Mouse (Mus musculus) intestine, postnatal 0 days (tissue): Measurements from ENCODE around the gene Nfix. TPM values are rescaled to one million over a fixed set of nuclear protein-coding genes. Genes with fewer than 3 reads are reported as not detected.

Source experiments
- ATAC-seq: fragments of 200-750 bp; cut with Nextera tagmentation; 2 replicates; pipeline ENCODE4 v1.8.0; 2017; ENCODE audit warnings: mild to moderate bottlenecking, moderate TSS enrichment, moderate library complexity
- H3K27ac ChIP-seq: fragments of 300-500 bp; sonication (generic); 2 replicates; pipeline ENCODE4 v1.5.1; 2014; ENCODE audit warnings: mild to moderate bottlenecking, low read depth, low read length, moderate library complexity
- H3K27me3 ChIP-seq: fragments of 300-500 bp; sonication (generic); replicated peaks from 2 replicates; pipeline ENCODE4 v1.6.1; 2014; ENCODE audit warnings: low read length, mixed read lengths; ENCODE audit not compliant: control insufficient read depth, insufficient read depth
- H3K36me3 ChIP-seq: fragments of 300-500 bp; sonication (generic); 2 replicates; pipeline ENCODE4 v1.6.1; 2014; ENCODE audit warnings: mild to moderate bottlenecking, moderate library complexity; ENCODE audit not compliant: control insufficient read depth, insufficient read depth
- H3K4me1 ChIP-seq: fragments of 300-500 bp; sonication (generic); replicated peaks from 2 replicates; pipeline ENCODE4 v1.6.1; 2014; ENCODE audit warnings: antibody characterized with exemption, low read length, mixed read lengths; ENCODE audit not compliant: control insufficient read depth, insufficient read depth
- H3K4me2 ChIP-seq: fragments of 300-500 bp; sonication (generic); replicated peaks from 2 replicates; pipeline ENCODE4 v1.6.1; 2014; ENCODE audit warnings: low read depth, mild to moderate bottlenecking, moderate library complexity
- H3K4me3 ChIP-seq: fragments of 300-500 bp; sonication (generic); 2 replicates; pipeline ENCODE4 v1.5.1; 2014; ENCODE audit warnings: low read depth, low read length
- H3K9ac ChIP-seq: fragments of 300-500 bp; sonication (generic); 2 replicates; pipeline ENCODE4 v1.6.1; 2014; ENCODE audit warnings: mild to moderate bottlenecking, low read depth, low read length
- H3K9me3 ChIP-seq: fragments of 300-500 bp; sonication (generic); 2 replicates; pipeline ENCODE4 v1.6.1; 2016; ENCODE audit warnings: mixed run types; ENCODE audit not compliant: control insufficient read depth
- CTCF ChIP-seq: sonication (generic); IDR thresholded peaks from 2 replicates; pipeline ENCODE4 v1.5.1; 2016; ENCODE audit warnings: low read depth, mild to moderate bottlenecking, control low read depth, antibody characterized with exemption, moderate library complexity
- WGBS: fragments of 180-500 bp; shearing (Covaris S2); extraction: QIAGEN DNeasy Blood & Tissue Kit; methylation state at CpG from one replicate; pipeline ENCODE4 v1.1.7; 2014; 5-methylcytosine and 5-hydroxymethylcytosine counted together
- polyA plus RNA-seq: library from polyadenylated mRNA; unstranded; fragments of >200 nt; fragmentation: Nextera tagmentation; extraction: Ambion mirVana; gene quantifications from 2 replicates; pipeline ENCODE4 v1.2.1, GENCODE M21; 2015

The Nfix gene
- polyA plus RNA-seq, 1 experiment from 2014 or later: 12.0 TPM

DNA sequence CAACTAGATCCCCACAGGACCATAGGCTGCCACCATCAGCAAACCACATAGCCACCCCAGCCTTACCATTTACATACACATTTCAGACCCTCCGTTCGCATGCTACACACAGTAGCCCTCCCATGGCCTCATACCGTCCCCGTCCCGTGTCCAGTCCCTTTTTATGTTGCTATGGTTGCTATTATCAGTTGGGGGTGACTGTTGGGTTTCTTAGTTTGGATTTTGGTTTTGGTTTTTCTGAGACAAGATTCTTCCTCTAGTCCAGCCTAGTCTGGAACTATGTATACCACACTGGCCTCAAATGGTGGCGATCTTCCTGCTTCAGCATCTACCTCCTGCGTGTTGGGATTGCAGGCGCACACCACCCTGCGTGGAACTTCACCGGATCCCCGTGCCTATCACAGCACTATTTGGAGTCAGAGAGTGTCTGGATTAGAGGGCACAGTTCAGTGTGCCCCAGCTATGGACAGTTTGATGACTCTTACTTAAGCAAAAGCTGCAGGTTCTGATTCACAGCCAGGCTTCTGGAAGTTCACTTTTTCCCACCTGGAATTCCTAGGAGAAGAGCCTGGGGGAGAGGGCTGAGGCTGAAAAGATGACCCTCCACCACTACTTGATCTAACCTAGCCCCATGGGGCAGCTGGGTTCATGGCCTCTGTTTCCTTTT is 13.2 kb downstream of the Nfix start:
- WGBS: 19% methylated on average over 11 of the region's 11 CpGs

DNA sequence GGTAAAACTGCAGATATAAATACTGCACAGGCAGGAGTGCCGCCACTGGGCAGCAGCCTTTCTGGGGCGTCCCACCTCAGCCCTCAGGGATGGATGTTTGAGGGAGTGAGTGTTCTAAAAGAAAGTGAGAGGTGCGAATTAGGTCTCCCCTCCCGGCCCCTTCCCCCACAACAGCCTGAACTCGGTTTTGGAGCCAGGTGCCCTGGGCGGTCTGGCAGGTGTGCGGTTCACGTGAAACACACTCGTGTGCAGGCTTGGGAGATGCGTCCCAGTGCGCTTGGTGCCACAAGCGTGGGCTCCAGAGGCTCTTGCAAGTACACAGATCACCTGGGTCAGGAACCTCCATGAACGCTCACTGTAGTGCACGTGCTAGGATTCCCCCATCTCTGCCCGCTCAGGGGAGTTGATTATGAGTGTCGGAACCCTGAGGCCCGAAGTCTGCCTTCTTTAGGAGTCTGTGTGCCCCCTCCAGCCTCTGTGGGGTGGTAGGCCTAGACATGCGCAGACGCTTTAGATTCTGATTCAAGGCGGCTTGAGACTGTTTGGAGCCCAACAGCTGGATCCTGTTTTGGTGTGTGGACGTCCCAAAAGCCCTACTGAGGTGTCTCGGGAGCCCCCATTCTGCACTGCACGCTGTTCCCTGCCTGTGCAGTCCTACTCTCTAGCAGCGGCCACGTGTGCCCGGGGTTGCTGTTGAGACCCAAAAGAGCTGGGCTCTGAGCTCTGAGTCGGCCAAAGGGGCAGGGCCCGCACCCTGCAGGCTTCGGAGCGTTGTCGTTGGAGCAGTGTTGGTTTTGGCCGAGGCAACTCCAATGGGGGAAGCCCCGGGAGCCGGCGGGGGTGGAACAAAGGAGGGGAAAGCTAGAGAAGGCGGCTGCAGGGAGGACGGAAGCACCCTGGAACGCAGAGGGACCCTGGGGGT is 14.1 kb downstream of the Nfix start:
- ATAC-seq: no peak
- Histone ChIP-seq H3K36me3 (no peaks in the 10 kb centered on the region), H3K9me3 (no peaks in the 10 kb centered on the region), H3K27ac (no peak overlapping the region), H3K4me3 (no peak overlapping the region), H3K4me2 (no peak overlapping the region), H3K9ac (no peak overlapping the region), H3K27me3 (peaks cover 84% of the 10 kb centered on the region), H3K4me1 (no peaks in the 10 kb centered on the region)
- no peak for TF ChIP-seq CTCF
- 14% methylated on average over 38 of the region's 38 CpGs for WGBS

More for the DNA sequence above, 13.2 kb downstream of the Nfix start:
- Histone ChIP-seq H3K36me3 (no peaks in the 10 kb centered on the region), H3K4me2 (no peak overlapping the region), H3K4me3 (no peak overlapping the region), H3K27me3 (peaks cover 78% of the 10 kb centered on the region), H3K27ac (no peak overlapping the region), H3K4me1 (no peaks in the 10 kb centered on the region), H3K9me3 (no peaks in the 10 kb centered on the region), H3K9ac (no peak overlapping the region)
- no peak for TF ChIP-seq CTCF
- no peak for ATAC-seq

DNA sequence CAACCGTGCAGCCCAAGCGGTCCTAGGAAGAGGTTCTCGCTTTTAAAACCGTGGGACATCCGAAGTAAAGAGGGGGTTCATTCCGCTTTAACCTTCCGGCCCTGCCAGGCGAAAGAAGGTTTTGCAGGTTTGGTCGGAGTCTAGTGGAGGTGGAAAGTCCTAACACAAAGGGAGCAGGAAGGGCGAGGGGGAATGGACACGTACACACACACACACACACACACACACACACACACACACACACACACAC is 14.7 kb downstream of the Nfix start:
- no peak overlapping the region for H3K27ac ChIP-seq
- WGBS: 20% methylated on average over 11 of the region's 11 CpGs
- no peak overlapping the region for H3K4me3 ChIP-seq
- H3K27me3 ChIP-seq: peaks cover 78% of the 10 kb centered on the region
- TF ChIP-seq CTCF: no peak
- no peaks in the 10 kb centered on the region for H3K36me3 ChIP-seq
- H3K4me1 ChIP-seq: no peaks in the 10 kb centered on the region
- ATAC-seq: no peak
- no peak overlapping the region for H3K9ac ChIP-seq
- H3K9me3 ChIP-seq: no peaks in the 10 kb centered on the region
- H3K4me2 ChIP-seq: no peak overlapping the region

DNA sequence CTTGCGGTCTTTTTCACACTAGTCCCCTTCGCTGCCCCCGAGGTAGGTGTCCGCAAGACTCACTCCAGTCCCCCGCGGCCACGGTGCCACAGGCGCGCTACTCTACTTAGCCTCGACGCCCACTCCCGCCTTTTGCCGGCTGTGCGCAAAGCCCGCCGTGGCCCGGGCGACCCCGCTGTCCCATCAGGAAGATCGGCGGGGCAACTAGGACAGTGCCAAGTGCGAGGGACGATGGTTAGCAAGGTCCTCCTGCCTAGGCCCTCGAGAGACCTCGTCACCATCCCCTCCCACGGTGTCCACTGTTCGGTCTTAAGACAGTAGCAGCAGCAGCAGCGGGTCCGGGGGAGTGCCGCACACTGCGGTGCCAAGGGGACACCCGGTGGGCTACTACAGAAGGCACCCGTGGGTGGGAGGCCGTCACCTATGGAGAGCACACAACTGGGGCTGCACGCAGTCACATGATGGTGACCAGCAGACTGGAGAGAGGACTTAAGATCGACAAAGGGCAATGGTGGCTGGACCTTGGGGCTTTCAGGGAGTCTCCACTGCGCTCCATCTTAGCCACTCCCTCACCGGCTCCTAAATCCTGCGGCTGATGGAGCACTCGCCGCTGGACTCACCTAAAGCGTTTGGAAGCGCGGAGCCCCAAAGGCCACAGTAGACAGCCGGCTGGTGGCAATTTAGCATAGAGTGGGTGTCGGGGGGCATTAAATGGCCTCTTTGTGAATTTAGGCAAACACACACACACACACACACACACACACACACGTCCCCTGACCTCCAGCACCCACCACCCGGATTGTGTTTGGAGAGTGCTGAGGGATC is 15.3 kb downstream of the Nfix start:
- Histone ChIP-seq H3K4me3 (peak overlapping the region; percentile 9; the same call in 1 of the 2 replicates), H3K27me3 (peaks cover 74% of the 10 kb centered on the region), H3K9ac (no peak overlapping the region), H3K4me2 (peak overlapping the region; percentile 13; the same call in 1 of the 2 replicates), H3K4me1 (no peaks in the 10 kb centered on the region), H3K27ac (no peak overlapping the region), H3K36me3 (no peaks in the 10 kb centered on the region), H3K9me3 (no peaks in the 10 kb centered on the region)
- 8% methylated on average over 48 of the region's 48 CpGs for WGBS
- no peak for TF ChIP-seq CTCF
- no peak for ATAC-seq

DNA sequence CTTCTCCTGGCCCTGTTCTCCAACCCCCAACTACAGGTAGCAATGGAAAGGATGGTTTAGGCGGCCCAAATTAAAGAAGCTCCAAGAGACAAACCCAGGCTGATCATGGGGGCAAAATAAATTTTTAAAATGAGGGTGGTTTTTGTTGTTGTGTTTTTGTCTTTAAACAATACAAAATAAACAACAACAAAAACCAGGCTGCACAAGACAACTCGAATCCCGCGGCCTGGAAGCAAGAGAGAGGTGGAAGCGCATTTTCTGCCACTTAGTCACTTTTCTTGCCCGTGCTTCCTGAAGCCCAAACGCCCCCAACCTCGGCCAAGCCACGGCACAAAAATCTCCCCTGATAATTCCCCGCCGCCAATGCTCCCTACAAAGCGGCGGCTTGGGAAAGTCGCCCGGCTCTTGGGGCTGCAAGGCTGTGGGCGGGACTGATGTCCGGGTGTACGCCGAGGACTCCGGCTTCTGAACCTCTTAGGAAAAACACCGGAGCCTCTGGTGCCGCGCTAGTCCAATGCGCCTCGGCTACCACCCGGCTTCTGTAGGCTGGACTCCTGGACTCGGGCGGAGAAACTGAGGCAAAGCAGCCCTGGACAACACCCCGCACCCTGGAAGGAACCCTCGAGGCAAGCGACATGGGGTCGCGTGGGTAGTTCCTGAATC is 16.1 kb downstream of the Nfix start:
- Histone ChIP-seq H3K36me3 (no peaks in the 10 kb centered on the region), H3K9me3 (no peaks in the 10 kb centered on the region), H3K27me3 (peaks cover 80% of the 10 kb centered on the region), H3K4me2 (peak overlapping the region; percentile 13; the same call in 1 of the 2 replicates), H3K4me1 (no peaks in the 10 kb centered on the region), H3K27ac (no peak overlapping the region), H3K9ac (no peak overlapping the region), H3K4me3 (peak overlapping the region; percentile 9; the same call in 1 of the 2 replicates)
- WGBS: 9% methylated on average over 33 of the region's 33 CpGs
- no peak for TF ChIP-seq CTCF
- ATAC-seq: no peak
